Mouse (Mus musculus) brain, adult 2 months (tissue): ENCODE results near the gene B430306N03Rik.

ENCODE experiments used
- DNase-seq: peaks from one replicate; pipeline ENCODE4 v3.0.0; 2011; ENCODE audit warnings: low read depth, low spot score

Gene B430306N03Rik

DNA sequence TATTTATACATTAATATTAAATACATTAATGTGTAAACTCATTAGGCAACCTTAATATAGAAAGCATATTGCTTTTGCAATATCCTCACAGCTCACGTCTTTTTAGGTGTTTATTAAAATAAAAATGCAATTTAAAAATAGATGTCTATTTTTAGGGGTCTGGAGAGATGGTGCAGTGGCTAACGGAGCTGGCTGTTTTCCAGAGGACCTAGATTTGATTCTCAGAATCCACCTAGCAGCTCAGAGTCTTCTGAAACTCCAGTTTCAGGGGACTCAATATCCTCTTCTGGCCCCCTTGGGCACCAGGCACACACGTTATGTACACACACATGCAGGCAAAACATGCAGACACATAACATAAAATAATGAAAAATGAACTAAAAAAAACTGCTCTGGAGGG is 46.4 kb downstream of the B430306N03Rik start:
- DNase-seq, result no peak

GRCm38 (mm10) chr17:48362966-48363365 is 47.0 kb downstream of the B430306N03Rik start:
- DNase-seq, result peak; percentile 55

DNA sequence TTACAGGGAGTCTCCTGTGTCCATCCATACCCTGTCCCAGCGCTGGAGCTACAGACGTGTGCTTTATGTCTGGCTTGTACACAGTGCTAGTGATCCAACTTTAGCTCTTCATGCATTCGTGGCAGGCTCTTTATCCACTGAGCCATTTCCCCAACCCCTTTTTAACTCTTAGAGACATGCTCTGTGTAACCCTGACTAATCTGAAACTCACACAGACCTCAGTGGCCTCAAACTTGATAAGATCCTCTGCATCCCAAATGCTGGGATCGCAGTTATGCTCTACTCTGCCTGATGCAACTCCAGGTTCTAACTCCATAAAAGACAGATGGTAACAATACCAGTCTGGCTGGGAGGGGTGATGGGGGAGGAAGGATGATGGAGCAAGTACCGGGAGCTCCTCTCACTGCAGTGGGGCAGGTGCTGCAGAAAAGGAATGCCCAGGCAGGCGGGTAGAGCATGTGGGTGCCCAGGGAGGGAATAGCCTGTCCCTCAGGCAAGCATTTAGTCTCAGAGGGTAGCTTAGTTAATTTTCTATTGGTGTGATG is 47.6 kb downstream of the B430306N03Rik start:
- peak; percentile 59 for DNase-seq

DNA sequence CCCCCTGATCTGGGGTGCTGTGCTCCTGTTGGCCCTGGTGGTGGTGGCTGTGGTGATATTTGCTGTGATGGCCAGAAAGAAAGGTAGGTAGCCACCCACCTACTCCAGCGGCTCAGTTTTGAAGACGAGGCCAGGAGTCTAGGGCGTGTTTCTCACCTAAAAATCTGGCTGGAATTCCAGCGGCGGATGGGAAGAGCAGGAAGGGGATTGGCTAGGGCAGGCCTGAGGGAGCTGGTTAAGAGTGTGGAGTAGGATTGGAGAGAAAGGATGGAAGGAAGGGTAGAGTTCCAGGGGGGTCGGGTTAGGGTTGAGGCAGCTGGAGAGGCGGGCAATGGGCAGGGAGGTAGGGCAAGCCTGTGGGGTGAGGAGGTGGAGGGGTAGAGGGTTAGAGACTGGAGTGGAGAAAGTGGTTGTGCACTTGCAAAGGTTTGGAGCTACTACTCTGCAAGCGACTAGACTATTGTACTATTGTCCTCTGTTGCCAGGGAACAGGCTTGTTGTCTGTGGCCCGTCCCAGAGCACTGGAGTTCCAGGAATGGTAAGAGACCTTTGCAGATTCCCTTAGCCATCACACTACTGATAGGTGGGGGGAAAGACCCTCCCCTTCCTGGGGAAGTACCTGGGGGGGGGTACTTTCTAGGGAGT is 49.7 kb downstream of the B430306N03Rik start:
- no peak for DNase-seq

GRCm38 (mm10) chr17:48366806-48367205 is 50.9 kb downstream of the B430306N03Rik start:
- no peak for DNase-seq

- DNase-seq, result no peak
Observed at GRCm38 (mm10) chr17:48371621-48372020, 55.7 kb downstream of the B430306N03Rik start.

GRCm38 (mm10) chr17:48372987-48373386 is 57.0 kb downstream of the B430306N03Rik start:
- DNase-seq, result peak; percentile 81

DNA sequence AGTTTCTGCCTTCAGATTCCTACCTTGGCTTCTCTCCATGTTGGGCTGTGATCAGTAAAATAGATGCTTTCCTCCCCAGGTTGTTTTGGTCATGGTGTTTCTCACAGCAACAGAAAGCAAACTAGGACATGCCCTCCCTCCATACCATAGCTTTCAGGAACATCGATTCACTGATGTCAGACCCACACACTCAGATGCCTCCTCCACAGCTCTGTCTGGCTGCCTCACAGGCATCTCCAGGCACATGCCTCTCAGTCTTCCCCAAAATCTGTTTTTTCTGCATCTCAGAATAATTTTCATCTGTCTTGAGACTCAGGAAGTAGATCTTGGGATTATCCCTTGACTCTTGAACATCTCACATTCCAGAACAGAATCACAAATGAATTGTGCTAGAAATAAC is 60.2 kb downstream of the B430306N03Rik start:
- peak; percentile 78 for DNase-seq
